Mouse (Mus musculus): ENCODE data around the gene Slc45a1. TPM values are rescaled to one million over a fixed set of nuclear protein-coding genes. Genes with fewer than 3 reads are reported as not detected.

The Slc45a1 gene
- not detected in 2 replicates for polyA plus RNA-seq (2012; ENCODE audit: insufficient read depth, low replicate concordance)

DNA sequence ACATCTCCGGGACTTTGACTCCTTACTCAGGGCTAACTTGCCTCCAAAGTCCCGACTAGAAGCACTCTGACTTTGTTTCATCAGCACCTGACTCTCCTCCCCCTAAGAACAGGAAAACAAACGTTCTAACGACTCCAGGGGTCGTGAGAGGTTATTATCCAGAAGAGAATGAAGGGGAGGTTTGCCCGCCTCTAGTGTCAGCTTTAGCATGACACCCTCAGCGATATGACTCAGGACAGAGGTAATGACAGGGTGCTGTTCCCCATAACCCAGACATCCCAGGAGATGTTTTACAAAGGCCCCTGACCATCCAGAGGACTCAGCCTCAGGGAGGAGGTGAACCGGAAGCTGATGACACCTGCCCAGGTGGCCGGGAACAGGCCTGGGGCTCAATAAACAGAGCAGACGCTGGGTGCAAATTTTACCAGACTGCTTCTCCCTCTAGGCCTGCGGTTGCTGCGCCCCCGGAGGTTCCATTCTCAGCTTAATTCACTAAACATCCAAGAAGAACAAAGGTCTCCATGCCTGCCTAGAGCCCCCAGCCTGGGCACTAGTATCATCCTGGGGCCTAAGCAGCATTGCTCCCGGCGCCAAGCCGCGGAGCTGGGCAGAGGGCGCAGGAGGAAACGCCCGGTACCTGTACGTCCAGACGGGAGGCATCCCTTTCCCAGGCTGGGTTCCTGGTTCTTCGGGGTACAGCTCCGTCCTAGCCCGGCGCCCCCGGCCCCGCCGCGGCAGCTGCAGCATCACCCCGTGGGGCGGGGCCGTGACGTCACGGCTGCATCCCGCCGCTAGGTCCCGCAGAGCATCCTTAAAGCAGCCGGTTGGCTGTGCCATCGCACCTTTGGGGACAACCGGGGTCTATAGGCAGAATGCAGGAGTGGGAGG is at the start of gene Slc45a1:
Slc45a1 (minus strand) TSS at position 785 of the 888 bp plus-strand sequence.
- Histone ChIP-seq H3K36me3 (replicated peaks; ENCODE audit: low read length) (no peaks in the 10 kb centered on the region), H3K4me1 (peaks cover 30% of the 10 kb centered on the region)
- TF ChIP-seq FLI1 (IDR thresholded peaks at IDR 0.05; ENCODE audit: low read length) = no peak
- TF ChIP-seq GATA1 (IDR thresholded peaks at IDR 0.05; ENCODE audit: borderline replicate concordance, low read length) = no peak

DNA sequence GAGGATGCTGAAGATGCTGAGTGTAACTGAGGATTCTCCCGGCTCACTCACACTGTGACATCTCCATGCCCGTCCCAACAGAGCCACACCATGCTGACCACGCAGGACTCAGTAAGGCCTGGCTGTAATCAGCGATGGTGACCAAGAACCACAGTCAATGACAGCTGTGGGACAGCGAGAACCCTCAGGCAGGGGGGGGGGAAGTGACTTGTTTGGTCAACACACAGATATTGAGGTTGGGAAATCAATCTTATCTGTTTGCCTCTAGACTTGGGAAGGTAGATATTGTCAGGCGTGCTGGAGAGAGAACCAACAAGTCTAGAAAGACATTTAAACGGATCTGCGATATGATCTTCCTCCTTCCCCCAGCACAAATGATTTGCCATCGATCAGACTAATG is 48.9 kb upstream of the Slc45a1 start:
- Histone ChIP-seq H3K4me3 (replicated peaks) (no peak overlapping the region), H3K9me3 (peaks cover 24% of the 10 kb centered on the region), H3K4me1 (peaks cover 7% of the 10 kb centered on the region; the same call in 1 of the 2 replicates), H3K36me3 (replicated peaks; ENCODE audit: low read length) (no peaks in the 10 kb centered on the region), H3K27me3 (replicated peaks) (peaks cover 38% of the 10 kb centered on the region)
- no peak for TF ChIP-seq FLI1 (IDR thresholded peaks at IDR 0.05; ENCODE audit: low read length)

More for the DNA sequence above, at the start of gene Slc45a1:
- H3K9me3 ChIP-seq = peaks cover 7% of the 10 kb centered on the region
- H3K27me3 ChIP-seq (replicated peaks) = peaks cover 68% of the 10 kb centered on the region
- H3K4me3 ChIP-seq (replicated peaks) = no peak within 1 kb of the TSS

DNA sequence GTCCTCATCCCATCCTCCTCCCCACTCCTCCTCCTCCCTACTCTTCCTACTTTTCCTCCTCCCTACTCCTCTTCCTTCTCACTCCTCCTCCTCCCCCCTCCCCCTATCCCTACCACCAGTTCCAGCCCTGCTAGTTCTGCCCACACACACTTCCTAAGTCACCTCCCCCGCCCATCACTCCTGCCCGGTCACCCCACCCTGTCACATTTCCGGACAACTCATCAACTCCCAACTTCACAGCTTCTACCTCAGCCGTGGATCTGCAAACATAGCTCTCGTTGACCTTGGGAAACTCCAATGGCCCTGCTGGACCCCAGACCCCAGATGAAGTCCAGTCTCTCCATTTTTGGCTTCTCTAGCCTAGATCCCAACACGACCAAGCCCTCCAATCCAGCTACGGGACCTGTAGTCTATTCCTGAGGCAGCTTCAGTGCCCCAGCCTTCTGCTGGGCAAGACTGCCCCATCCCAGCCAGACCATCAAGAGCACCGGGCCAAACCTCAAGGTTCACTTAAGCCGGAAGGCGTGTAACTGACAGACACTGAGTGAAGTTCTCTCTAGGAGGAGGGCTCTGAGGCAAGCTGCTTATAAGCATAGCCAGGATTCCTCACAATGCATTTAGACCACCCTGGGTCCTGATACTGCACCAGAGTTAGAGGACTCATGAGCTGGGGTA is 42.6 kb upstream of the Slc45a1 start:
- Histone ChIP-seq H3K9me3 (peaks cover 16% of the 10 kb centered on the region; the same call in 1 of the 2 replicates), H3K27me3 (replicated peaks) (peaks cover 19% of the 10 kb centered on the region), H3K4me3 (replicated peaks) (no peak overlapping the region), H3K4me1 (peaks cover 32% of the 10 kb centered on the region), H3K36me3 (replicated peaks; ENCODE audit: low read length) (no peaks in the 10 kb centered on the region)
- no peak for TF ChIP-seq FLI1 (IDR thresholded peaks at IDR 0.05; ENCODE audit: low read length)
- TF ChIP-seq GATA1 (IDR thresholded peaks at IDR 0.05; ENCODE audit: borderline replicate concordance, low read length) = no peak

DNA sequence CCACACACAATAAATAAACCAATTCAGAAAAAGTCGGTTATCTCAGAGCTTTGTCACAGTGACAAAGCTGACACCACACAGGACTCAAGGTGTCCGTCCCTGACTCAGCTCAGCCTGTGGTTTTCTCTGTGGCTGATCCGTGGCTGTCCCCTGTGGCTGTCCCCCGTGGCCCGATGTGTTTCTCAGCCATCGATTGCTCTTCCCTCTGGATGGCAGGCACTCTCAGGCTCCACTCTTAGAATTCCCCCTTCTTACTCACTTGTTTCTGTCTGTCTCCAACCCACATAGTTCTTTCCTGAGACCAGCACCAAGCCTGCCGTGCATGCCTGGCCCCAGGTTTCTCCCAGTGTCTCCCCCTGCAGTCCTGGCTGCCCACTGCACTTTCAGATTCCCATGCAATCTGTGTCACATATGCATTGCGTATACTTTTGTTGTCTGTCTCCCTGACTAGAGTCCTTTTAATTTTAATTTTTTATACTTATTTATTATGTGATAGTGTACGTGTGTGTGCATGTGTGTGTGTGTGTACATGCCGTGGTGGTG is 41.0 kb upstream of the Slc45a1 start:
- no peak for TF ChIP-seq FLI1 (IDR thresholded peaks at IDR 0.05; ENCODE audit: low read length)
- no peak for TF ChIP-seq GATA1 (IDR thresholded peaks at IDR 0.05; ENCODE audit: borderline replicate concordance, low read length)
- no peak overlapping the region for H3K4me3 ChIP-seq (replicated peaks)
- peaks cover 26% of the 10 kb centered on the region for H3K4me1 ChIP-seq

DNA sequence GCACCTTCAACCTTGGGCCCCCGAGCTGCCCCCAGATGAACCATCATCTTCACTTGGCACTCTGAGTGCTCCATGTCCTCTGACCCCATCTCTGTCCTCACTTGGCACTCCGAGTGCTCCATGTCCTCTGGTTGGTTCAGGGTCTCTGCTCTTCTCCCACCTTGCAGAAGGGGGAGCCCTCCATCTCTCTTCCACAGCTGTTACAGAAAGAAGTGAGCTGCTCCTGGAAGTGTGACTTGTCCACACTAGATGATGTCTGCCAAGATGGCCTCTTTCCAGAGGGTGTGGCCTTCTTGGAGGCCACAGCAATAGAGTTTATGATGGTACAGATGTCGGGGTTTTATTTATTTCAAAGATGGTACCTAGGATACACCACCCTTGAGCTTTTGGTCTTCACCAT is 38.8 kb upstream of the Slc45a1 start:
- TF ChIP-seq FLI1 (IDR thresholded peaks at IDR 0.05; ENCODE audit: low read length) (no peak), GATA1 (IDR thresholded peaks at IDR 0.05; ENCODE audit: borderline replicate concordance, low read length) (no peak)

More for the DNA sequence above, 41.0 kb upstream of the Slc45a1 start:
- H3K27me3 ChIP-seq (replicated peaks) = peaks cover 26% of the 10 kb centered on the region
- H3K9me3 ChIP-seq = peaks cover 6% of the 10 kb centered on the region; the same call in 1 of the 2 replicates
- H3K36me3 ChIP-seq (replicated peaks; ENCODE audit: low read length) = no peaks in the 10 kb centered on the region

DNA sequence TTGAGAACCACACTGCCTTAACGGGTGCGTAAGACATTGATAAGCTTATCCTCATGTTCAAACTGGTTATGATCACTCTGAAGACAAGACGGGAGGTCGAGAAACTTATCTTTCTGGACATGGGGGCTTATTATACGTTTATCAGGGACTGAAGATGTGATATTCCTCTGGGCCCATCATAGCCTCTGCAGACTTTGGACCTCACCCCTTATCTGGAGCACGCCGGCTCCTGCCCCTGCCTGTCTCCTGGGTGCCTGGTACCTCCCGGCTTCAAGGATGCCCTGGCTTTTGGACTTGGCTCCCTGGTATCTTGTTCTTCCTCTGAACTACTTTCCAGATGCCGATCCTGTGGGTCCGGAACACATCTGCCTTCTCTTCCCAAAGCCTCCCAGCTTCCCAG is 37.6 kb upstream of the Slc45a1 start:
- H3K4me3 ChIP-seq (replicated peaks) = no peak overlapping the region
- H3K4me1 ChIP-seq = peaks cover 17% of the 10 kb centered on the region
- peaks cover 35% of the 10 kb centered on the region for H3K27me3 ChIP-seq (replicated peaks)
- no peaks in the 10 kb centered on the region for H3K9me3 ChIP-seq
- no peak for TF ChIP-seq FLI1 (IDR thresholded peaks at IDR 0.05; ENCODE audit: low read length)
- TF ChIP-seq GATA1 (IDR thresholded peaks at IDR 0.05; ENCODE audit: borderline replicate concordance, low read length) = no peak
- H3K36me3 ChIP-seq (replicated peaks; ENCODE audit: low read length) = no peaks in the 10 kb centered on the region

More for the DNA sequence above, 38.8 kb upstream of the Slc45a1 start:
- Histone ChIP-seq H3K4me1 (peaks cover 25% of the 10 kb centered on the region), H3K27me3 (replicated peaks) (peaks cover 30% of the 10 kb centered on the region), H3K9me3 (no peaks in the 10 kb centered on the region), H3K36me3 (replicated peaks; ENCODE audit: low read length) (no peaks in the 10 kb centered on the region), H3K4me3 (replicated peaks) (no peak overlapping the region)

DNA sequence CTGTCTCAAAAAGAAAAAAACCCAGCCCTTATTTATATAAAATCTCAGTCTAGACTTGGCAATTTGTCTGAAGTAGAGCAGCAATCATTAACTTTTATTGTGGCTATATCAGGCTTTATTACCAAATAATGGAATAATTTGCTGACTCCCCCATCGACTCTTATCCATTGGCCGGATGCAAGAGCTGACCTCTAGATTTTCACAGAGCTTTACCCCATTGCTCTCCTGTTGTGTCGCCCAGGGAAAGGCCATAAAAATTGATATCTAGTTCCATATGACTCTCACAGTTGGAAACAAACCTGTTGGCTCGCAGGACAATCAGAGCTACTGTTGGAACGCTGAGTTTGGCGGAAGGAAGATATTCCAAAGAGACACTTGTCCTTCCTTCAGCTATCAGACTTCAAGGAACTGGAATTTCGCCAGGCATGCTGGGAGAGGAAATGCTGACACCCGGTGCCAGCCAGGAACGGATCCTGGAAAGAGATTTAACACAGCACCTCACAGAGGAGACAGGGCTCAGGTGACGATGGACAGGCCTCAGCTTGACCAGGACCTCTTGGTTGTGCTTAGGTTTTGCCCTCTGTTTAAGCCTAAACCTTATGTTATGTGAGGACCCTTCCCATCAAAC is 35.3 kb upstream of the Slc45a1 start:
- Histone ChIP-seq H3K27me3 (replicated peaks) (peaks cover 34% of the 10 kb centered on the region), H3K9me3 (no peaks in the 10 kb centered on the region), H3K4me1 (no peaks in the 10 kb centered on the region), H3K4me3 (replicated peaks) (no peak overlapping the region), H3K36me3 (replicated peaks; ENCODE audit: low read length) (no peaks in the 10 kb centered on the region)
- no peak for TF ChIP-seq FLI1 (IDR thresholded peaks at IDR 0.05; ENCODE audit: low read length)
- TF ChIP-seq GATA1 (IDR thresholded peaks at IDR 0.05; ENCODE audit: borderline replicate concordance, low read length) = no peak

DNA sequence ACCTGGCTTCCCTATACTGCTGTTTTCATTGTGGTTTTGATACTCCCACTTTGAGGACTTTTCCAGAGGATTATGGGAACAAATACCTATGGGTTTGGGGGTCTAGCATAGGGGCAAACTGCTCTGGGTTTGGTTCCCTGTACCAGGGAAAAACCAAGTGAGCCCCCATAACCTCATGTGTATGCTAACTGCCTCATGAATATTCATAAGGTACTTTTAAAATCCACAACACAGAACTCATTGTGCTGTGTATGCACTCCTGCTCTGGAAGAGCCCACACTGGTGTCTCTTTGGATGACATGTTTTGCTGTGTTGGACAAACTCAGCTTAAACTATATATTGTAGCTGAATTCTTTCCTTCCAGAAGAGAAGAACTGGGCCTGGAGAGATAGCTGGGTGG is 34.6 kb upstream of the Slc45a1 start:
- Histone ChIP-seq H3K4me1 (no peaks in the 10 kb centered on the region), H3K36me3 (replicated peaks; ENCODE audit: low read length) (no peaks in the 10 kb centered on the region)
- TF ChIP-seq FLI1 (IDR thresholded peaks at IDR 0.05; ENCODE audit: low read length) = no peak
- TF ChIP-seq GATA1 (IDR thresholded peaks at IDR 0.05; ENCODE audit: borderline replicate concordance, low read length) = no peak

DNA sequence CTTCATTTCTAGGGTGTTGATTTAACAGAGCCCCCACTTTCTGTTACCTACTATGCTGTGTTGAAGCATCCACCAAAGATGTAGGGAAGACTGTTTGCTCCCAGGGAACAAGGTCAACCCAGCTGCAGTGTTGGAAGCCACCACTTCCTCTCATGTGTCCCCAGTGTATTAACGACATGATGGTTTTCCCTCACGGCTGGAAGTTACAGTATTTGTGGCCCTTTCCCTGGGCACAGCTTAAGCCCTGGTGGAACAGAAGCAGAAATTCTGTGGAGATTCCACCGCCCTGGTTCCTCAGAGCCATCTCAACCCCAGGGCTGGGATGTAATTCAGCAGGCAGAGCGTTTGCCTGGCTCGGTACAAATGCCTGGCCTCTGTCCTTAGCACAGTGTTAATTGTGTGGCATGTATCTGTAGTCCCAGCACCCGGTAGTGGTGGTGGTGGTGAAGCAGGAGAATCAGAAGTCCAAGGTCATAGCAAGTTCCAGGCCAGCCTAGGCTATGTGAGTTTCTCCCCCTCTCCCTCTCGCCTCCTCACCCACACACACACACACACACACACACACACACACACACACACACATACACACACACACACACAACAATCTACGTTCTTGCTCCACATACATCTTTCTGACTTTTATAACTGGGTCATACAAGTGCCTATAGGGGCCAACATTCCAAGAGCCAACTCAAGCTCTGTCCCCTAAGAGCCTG is 34.0 kb upstream of the Slc45a1 start:
- Histone ChIP-seq H3K4me1 (no peaks in the 10 kb centered on the region), H3K9me3 (peaks cover 10% of the 10 kb centered on the region), H3K4me3 (replicated peaks) (no peak overlapping the region), H3K36me3 (replicated peaks; ENCODE audit: low read length) (no peaks in the 10 kb centered on the region), H3K27me3 (replicated peaks) (peaks cover 39% of the 10 kb centered on the region)
- TF ChIP-seq GATA1 (IDR thresholded peaks at IDR 0.05; ENCODE audit: borderline replicate concordance, low read length) (no peak), FLI1 (IDR thresholded peaks at IDR 0.05; ENCODE audit: low read length) (no peak)

More for the DNA sequence above, 34.6 kb upstream of the Slc45a1 start:
- Histone ChIP-seq H3K27me3 (replicated peaks) (peaks cover 39% of the 10 kb centered on the region), H3K4me3 (replicated peaks) (no peak overlapping the region), H3K9me3 (peaks cover 6% of the 10 kb centered on the region)

All from megakaryocyte, embryonic 14.5 days (primary cell).